Mouse (Mus musculus) lung, embryonic 15.5 days (tissue): Measurements from ENCODE around the gene Fndc3b. TPM values are rescaled to one million over a fixed set of nuclear protein-coding genes. Genes with fewer than 3 reads are reported as not detected.
A peak's percentile ranks its signal among the peaks of the same experiment; 100 is the strongest.

Source experiments
- ATAC-seq: fragments of 200-750 bp; cut with Nextera tagmentation; 2 replicates; pipeline ENCODE4 v1.8.0; 2017; ENCODE audit warnings: moderate number of reproducible peaks, borderline replicate concordance; ENCODE audit not compliant: low FRiP score, low TSS enrichment; ENCODE audit errors: extremely low read depth
- H3K27ac ChIP-seq: fragments of 300-500 bp; sonication (generic); 2 replicates; pipeline ENCODE4 v1.5.1; 2015; ENCODE audit warnings: moderate library complexity, mild to moderate bottlenecking, inconsistent platforms
- H3K27me3 ChIP-seq: fragments of 300-500 bp; sonication (generic); 2 replicates; pipeline ENCODE4 v1.6.1; 2015; ENCODE audit warnings: inconsistent platforms
- H3K36me3 ChIP-seq: fragments of 300-500 bp; sonication (generic); 2 replicates; pipeline ENCODE4 v1.6.1; 2015; ENCODE audit warnings: inconsistent platforms
- H3K4me1 ChIP-seq: fragments of 300-500 bp; sonication (generic); 2 replicates; pipeline ENCODE4 v1.6.1; 2015; ENCODE audit warnings: inconsistent platforms
- H3K4me2 ChIP-seq: fragments of 300-500 bp; sonication (generic); 2 replicates; pipeline ENCODE4 v1.6.1; 2015; ENCODE audit warnings: inconsistent platforms, mild to moderate bottlenecking, moderate library complexity
- H3K4me3 ChIP-seq: fragments of 300-500 bp; sonication (generic); 2 replicates; pipeline ENCODE4 v1.5.1; 2015; ENCODE audit warnings: mild to moderate bottlenecking, inconsistent platforms
- H3K9ac ChIP-seq: fragments of 300-500 bp; sonication (generic); 2 replicates; pipeline ENCODE4 v1.6.1; 2015; ENCODE audit warnings: inconsistent platforms
- H3K9me3 ChIP-seq: fragments of 300-500 bp; sonication (generic); 2 replicates; pipeline ENCODE4 v1.6.1; 2016; ENCODE audit warnings: inconsistent platforms
- WGBS: fragments of 180-500 bp; shearing (Covaris S2); methylation state at CpG from one replicate; pipeline ENCODE4 v1.1.7; 2015; 5-methylcytosine and 5-hydroxymethylcytosine counted together
- polyA plus RNA-seq: library from polyadenylated mRNA; unstranded; fragments of >200 nt; fragmentation: Nextera tagmentation; extraction: Ambion mirVana; gene quantifications from 2 replicates; pipeline ENCODE4 v1.2.1, GENCODE M21; 2015

Gene Fndc3b
- polyA plus RNA-seq, 1 experiment from 2014 or later, result 35.7 TPM

DNA sequence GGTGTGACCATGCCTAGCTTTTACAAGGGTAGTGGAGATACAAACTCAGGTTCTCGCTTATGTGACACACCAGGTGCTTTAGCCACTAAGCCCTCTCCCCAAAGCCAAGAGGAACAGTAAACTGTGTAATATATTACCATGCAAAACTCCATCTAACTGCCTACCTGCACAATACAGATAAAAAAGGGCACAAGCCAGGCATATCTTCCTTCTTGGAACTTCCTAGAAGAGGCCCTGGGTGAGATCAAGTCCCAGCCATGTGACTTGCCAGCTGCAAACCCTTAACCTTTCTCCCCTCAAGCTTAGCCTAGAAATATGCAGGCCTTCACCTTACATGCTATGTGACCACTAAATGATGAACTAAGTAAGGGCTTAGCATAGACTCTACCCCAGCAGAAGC is 78.2 kb downstream of the Fndc3b start:
- ATAC-seq, result no peak
- Histone ChIP-seq H3K36me3 (0 out of 2 replicates have a peak, but pooled peaks cover 3% of the 10 kb centered on the region), H3K27ac (no peak overlapping the region), H3K4me1 (peaks cover 24% of the 10 kb centered on the region; the same call in 1 of the 2 replicates), H3K4me2 (no peak overlapping the region), H3K9ac (no peak overlapping the region), H3K4me3 (no peak overlapping the region), H3K9me3 (no peaks in the 10 kb centered on the region), H3K27me3 (no peaks in the 10 kb centered on the region)
- 92% methylated on average over 1 of the region's 1 CpGs for WGBS

DNA sequence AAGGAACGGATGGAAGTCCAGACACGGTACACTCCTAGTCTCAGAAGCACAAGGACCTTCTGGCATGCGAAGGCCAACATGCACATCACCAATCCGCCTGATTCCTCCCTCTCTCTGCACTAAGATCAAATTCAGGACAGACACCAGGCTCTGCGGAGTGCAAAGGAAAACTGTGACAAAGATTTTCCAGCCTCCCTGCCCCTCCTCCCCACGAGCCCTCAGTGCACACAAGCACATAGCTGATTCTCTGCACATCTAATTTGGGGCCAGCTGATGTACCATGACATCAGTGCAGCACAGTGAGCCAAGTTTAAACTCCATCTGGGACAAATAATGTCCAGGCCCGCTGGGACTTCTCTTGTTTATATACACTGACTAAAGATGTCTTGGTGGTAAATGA is 80.0 kb downstream of the Fndc3b start:
- Histone ChIP-seq H3K4me3 (no peak overlapping the region), H3K9ac (no peak overlapping the region), H3K36me3 (0 out of 2 replicates have a peak, but pooled peaks cover 3% of the 10 kb centered on the region), H3K27ac (peak overlapping the region; percentile 37), H3K4me2 (no peak overlapping the region), H3K4me1 (peaks cover 24% of the 10 kb centered on the region; the same call in 1 of the 2 replicates), H3K9me3 (no peaks in the 10 kb centered on the region), H3K27me3 (no peaks in the 10 kb centered on the region)
- 63% methylated on average over 7 of the region's 7 CpGs for WGBS
- peak; percentile 88; the same call in 1 of the 2 replicates for ATAC-seq

DNA sequence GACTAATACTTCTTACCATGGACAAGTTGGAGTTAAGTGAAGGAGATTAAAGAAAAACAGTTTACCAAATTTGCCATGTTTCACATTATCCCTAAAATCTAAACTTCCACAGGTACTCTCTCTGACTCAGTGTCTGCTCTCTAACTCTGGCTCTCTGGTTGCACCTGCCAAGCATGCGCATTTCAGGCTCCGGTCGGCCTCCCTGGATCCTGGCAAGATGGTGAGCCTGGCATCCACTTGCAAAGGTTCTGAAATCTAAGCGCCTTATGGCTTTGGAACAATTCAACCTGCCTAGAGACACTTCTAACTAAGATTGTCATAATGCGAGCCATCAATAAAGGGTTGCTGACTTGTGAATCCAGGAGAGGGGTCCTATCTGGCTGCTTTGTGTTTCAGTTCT is 81.4 kb downstream of the Fndc3b start:
- Histone ChIP-seq H3K36me3 (0 out of 2 replicates have a peak, but pooled peaks cover 3% of the 10 kb centered on the region), H3K27me3 (no peaks in the 10 kb centered on the region), H3K4me3 (no peak overlapping the region), H3K9ac (no peak overlapping the region), H3K27ac (no peak overlapping the region), H3K4me1 (peaks cover 26% of the 10 kb centered on the region; the same call in 1 of the 2 replicates), H3K9me3 (no peaks in the 10 kb centered on the region), H3K4me2 (no peak overlapping the region)
- ATAC-seq, result no peak
- 95% methylated on average over 5 of the region's 5 CpGs for WGBS

DNA sequence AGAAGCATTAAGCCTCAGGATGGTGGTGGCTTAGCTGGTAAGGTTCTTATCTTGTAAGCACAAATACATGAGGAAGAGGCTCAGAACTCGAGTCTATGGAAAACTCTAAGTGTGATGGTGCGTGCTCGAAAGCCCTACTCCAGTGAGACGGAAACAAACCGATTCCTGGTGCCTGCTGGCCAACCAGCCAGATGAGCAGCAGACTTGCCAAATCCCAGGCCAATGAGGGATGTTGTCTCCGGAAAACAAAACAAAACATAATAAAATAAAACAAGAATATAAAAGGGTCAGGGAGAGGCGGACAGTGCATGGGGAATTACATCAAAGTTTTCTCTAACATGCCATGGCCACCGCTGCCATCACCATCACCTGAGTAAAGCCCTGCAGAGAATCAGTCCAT is 84.8 kb downstream of the Fndc3b start:
- 0 out of 2 replicates have a peak, but pooled peaks cover 3% of the 10 kb centered on the region for H3K36me3 ChIP-seq
- H3K27me3 ChIP-seq, result no peaks in the 10 kb centered on the region
- ATAC-seq, result no peak
- no peak overlapping the region for H3K27ac ChIP-seq
- peaks cover 18% of the 10 kb centered on the region for H3K4me1 ChIP-seq
- 81% methylated on average over 8 of the region's 8 CpGs for WGBS
- H3K4me2 ChIP-seq, result no peak overlapping the region
- no peaks in the 10 kb centered on the region for H3K9me3 ChIP-seq
- H3K9ac ChIP-seq, result no peak overlapping the region
- H3K4me3 ChIP-seq, result no peak overlapping the region

DNA sequence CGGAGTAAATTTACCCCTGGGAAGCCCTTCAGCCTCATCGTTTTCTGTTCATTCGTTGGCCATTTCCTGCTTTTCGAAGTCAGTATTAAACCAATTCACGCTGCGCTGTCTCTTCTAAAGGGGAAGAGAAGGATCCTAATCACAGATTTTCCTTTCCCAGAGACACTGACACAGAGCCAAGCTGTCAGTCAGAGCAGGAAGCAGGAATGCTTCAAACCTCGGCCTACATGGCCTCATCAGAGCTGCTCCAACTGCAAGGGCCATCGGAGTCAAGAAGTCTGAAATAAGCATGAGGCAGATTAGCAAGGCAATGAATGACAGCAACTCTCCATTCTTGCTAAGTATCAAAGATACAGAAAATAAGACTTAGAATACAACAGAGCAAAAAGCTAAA is 85.5 kb downstream of the Fndc3b start:
- Histone ChIP-seq H3K4me3 (no peak overlapping the region), H3K27me3 (no peaks in the 10 kb centered on the region), H3K4me2 (no peak overlapping the region), H3K9ac (no peak overlapping the region), H3K27ac (peak overlapping the region; percentile 0; the same call in 1 of the 2 replicates), H3K4me1 (peaks cover 12% of the 10 kb centered on the region), H3K9me3 (no peaks in the 10 kb centered on the region), H3K36me3 (0 out of 2 replicates have a peak, but pooled peaks cover 3% of the 10 kb centered on the region)
- no peak for ATAC-seq
- 47% methylated on average over 8 of the region's 8 CpGs for WGBS

DNA sequence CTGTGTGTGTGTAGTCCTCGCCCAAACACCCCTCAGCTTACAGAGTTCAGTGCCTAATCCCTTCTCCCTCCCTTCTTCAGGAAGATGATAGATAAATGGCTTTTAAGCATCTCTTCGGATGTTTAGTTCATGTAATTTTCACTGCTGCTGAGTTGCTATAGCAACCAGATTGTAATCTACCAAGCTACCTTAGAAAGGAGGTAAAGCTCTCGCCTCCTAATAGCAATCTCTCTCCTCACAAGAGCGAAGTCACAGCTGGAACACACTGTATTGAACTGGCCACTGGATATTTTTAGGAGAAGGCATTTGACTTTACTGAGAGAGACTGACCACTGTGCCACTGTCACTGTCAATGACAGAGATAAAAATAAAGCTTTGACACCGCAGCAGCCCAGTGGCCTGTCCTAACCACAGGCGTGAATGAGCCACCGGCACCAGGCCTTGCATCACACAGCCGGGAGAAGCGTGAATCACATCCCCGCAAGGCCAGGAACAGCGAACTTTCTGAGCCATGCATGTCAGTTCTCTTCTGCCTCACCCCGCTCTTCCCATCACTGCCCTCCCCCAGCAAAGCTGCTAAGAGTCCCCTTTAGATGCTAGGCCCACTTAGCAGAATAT is 86.0 kb downstream of the Fndc3b start:
- H3K9ac ChIP-seq, result no peak overlapping the region
- H3K36me3 ChIP-seq, result 0 out of 2 replicates have a peak, but pooled peaks cover 3% of the 10 kb centered on the region
- no peak for ATAC-seq
- H3K27me3 ChIP-seq, result no peaks in the 10 kb centered on the region
- 0 out of 2 replicates have a peak overlapping the region, but pooled peaks have one; percentile 0 for H3K27ac ChIP-seq
- 62% methylated on average over 12 of the region's 12 CpGs for WGBS
- H3K4me3 ChIP-seq, result no peak overlapping the region
- H3K9me3 ChIP-seq, result no peaks in the 10 kb centered on the region
- H3K4me2 ChIP-seq, result no peak overlapping the region
- peaks cover 12% of the 10 kb centered on the region for H3K4me1 ChIP-seq

DNA sequence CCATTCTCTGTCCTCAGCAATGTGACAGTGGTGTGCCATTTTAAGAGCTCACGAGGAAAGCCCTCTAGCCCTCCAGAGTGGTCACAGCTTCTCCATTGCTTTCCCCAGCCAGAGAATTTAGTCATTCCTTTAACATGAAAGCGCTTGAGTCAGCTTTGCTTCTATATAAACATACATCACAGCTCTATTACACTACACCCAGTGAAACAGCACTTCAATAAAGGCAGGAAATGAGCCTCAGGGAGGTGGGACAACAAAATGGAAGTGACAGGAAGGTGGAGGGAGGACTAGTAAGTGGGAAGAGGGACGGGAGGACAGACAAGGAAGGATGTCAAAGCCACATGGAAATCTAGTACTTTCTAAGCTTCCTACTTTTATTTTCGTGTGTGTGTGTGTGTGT is 88.7 kb downstream of the Fndc3b start:
- no peak overlapping the region for H3K4me2 ChIP-seq
- no peak overlapping the region for H3K9ac ChIP-seq
- no peaks in the 10 kb centered on the region for H3K27me3 ChIP-seq
- ATAC-seq, result no peak; the same call in 1 of the 2 replicates
- WGBS, result 26% methylated on average over 4 of the region's 4 CpGs
- H3K27ac ChIP-seq, result peak overlapping the region; percentile 20; the same call in 1 of the 2 replicates
- no peaks in the 10 kb centered on the region for H3K9me3 ChIP-seq
- H3K4me1 ChIP-seq, result peaks cover 26% of the 10 kb centered on the region
- H3K36me3 ChIP-seq, result no peaks in the 10 kb centered on the region
- no peak overlapping the region for H3K4me3 ChIP-seq

DNA sequence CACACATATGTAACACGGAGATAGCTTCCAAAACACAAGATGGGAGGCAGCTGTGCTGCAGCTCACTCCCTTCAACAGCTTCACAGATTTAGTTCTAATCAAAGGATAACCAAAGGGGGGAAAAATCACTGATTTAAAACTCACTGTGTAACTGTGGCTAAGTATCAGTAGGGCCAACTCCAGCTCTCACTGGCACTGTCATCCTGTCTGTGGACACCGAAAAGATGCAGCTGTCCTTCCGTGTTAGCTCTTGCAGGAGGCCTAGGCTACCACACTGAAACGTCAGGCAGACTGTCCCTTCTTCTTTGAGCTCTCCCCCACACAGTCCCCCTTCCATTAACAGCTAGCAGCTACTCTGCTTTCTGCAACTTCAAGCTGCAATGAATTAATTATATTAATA is 89.9 kb downstream of the Fndc3b start:
- WGBS, result 56% methylated on average over 4 of the region's 4 CpGs
- H3K36me3 ChIP-seq, result no peaks in the 10 kb centered on the region
- ATAC-seq, result no peak

DNA sequence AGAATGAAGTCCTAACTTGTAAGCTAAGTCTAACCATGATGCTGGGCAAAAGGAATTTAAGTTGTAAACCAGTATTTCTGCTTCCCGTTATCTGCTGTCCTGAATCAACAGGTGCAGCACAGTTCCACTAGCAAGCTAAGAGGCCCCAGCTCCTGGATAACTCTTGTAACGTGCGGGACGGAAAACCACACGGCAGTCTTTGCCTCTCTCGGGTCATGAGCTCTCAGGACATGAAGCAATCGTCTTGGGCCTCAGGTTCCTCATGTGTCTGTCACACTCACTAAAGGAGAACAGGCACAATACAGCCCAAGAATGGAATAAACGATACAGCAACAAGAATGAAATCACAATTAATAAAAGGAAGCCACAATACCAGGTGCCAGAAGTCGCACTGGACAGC is 93.4 kb downstream of the Fndc3b start:
- Histone ChIP-seq H3K4me1 (peaks cover 48% of the 10 kb centered on the region), H3K27ac (peak overlapping the region; percentile 68), H3K9me3 (no peaks in the 10 kb centered on the region), H3K4me3 (no peak overlapping the region), H3K27me3 (no peaks in the 10 kb centered on the region), H3K4me2 (no peak overlapping the region), H3K36me3 (0 out of 2 replicates have a peak, but pooled peaks cover 3% of the 10 kb centered on the region), H3K9ac (no peak overlapping the region)
- ATAC-seq, result no peak
- WGBS, result 52% methylated on average over 9 of the region's 9 CpGs

More for the DNA sequence above, 89.9 kb downstream of the Fndc3b start:
- Histone ChIP-seq H3K4me3 (no peak overlapping the region), H3K9ac (no peak overlapping the region), H3K27ac (no peak overlapping the region; the same call in 1 of the 2 replicates), H3K4me1 (peaks cover 39% of the 10 kb centered on the region), H3K9me3 (no peaks in the 10 kb centered on the region), H3K27me3 (no peaks in the 10 kb centered on the region), H3K4me2 (no peak overlapping the region)

DNA sequence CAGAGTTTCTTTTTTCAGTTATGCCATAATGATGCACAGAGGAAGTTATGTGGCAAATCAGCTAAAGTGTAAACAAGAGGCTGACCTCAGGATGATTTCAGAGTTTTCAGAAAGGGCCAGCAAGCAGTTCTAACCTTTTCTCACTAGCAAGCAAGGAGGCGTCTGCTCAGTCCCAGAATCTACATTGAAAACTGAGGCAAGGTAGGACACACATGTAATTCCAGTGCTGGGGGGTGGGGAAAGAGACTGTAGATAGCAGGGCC is 93.9 kb downstream of the Fndc3b start:
- WGBS, result 39% methylated on average over 1 of the region's 1 CpGs
- no peaks in the 10 kb centered on the region for H3K27me3 ChIP-seq
- H3K27ac ChIP-seq, result peak overlapping the region; percentile 68
- no peak overlapping the region for H3K9ac ChIP-seq
- no peaks in the 10 kb centered on the region for H3K9me3 ChIP-seq
- H3K36me3 ChIP-seq, result 0 out of 2 replicates have a peak, but pooled peaks cover 3% of the 10 kb centered on the region
- no peak overlapping the region for H3K4me2 ChIP-seq
- no peak overlapping the region for H3K4me3 ChIP-seq
- peaks cover 50% of the 10 kb centered on the region for H3K4me1 ChIP-seq
- ATAC-seq, result no peak

DNA sequence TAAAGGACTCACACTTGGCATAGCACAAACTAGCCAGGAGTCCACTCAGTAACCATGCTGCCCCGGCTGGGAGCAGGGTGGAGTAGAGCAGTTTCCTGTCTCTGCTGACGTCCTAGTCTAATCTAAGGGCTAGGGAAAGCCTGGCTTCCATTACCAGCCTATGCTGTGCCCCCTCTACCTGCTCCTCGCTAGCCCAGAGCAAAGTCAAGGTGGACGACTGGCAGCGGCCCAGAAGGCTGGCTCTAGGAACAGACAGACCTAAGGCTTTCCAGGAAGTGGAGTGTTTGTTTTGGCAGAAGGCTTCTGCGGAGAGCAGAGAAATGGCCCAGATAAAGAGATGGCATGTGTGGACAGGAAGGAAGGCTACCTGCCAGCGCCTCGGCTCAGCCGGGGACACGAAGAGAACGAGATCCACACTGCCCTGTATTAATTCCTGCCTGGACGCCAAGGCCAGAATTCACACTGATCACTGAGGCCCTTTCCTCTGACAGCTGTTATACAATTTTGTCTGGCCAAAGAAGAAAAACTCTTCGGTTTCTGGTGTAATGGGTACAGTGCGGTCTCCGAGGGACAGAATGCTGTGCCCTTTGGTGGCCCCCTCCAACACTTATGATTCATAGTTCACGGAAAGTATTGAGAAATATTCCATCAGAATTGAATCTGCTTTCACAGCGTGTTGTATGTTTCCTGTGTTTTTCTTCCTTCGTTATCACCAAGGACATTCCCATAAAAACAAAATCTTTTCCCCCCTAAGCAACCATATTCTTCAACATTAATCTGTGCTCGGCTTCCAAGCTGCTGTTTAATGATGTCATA is 94.5 kb downstream of the Fndc3b start:
- WGBS, result 21% methylated on average over 19 of the region's 19 CpGs
- peak overlapping the region; percentile 68 for H3K27ac ChIP-seq

DNA sequence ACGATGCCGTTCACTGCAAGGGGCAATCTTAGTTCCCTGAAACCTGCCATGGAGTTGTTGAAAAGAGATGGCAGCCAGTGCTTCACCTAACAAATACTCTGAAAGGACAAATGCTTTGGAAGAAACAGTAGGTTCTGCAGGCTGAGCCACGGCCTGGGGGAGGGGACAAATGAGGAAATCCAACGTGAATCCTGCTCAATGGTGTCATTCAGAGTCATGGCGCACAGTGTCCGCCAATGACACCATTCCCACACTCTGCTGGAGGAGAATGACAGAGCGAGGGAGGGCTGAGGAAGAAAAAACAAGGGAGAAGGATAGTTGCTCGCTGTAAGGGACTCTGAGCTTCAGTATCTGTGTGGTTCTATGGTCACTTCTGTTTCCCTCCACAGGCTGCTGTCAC is 95.6 kb downstream of the Fndc3b start:
- WGBS, result 70% methylated on average over 8 of the region's 8 CpGs
- H3K9me3 ChIP-seq, result no peaks in the 10 kb centered on the region
- no peak overlapping the region for H3K4me3 ChIP-seq
- H3K27ac ChIP-seq, result peak overlapping the region; percentile 68; the same call in 1 of the 2 replicates
- no peak overlapping the region for H3K9ac ChIP-seq
- no peak overlapping the region for H3K4me2 ChIP-seq
- H3K27me3 ChIP-seq, result no peaks in the 10 kb centered on the region
- peaks cover 60% of the 10 kb centered on the region for H3K4me1 ChIP-seq
- H3K36me3 ChIP-seq, result 0 out of 2 replicates have a peak, but pooled peaks cover 3% of the 10 kb centered on the region
- no peak for ATAC-seq

More for the DNA sequence above, 94.5 kb downstream of the Fndc3b start:
- ATAC-seq, result peak; percentile 59
- H3K4me3 ChIP-seq, result no peak overlapping the region
- H3K27me3 ChIP-seq, result no peaks in the 10 kb centered on the region
- no peaks in the 10 kb centered on the region for H3K9me3 ChIP-seq
- H3K4me2 ChIP-seq, result peak overlapping the region; percentile 12; the same call in 1 of the 2 replicates
- H3K4me1 ChIP-seq, result peaks cover 53% of the 10 kb centered on the region
- 0 out of 2 replicates have a peak, but pooled peaks cover 3% of the 10 kb centered on the region for H3K36me3 ChIP-seq
- H3K9ac ChIP-seq, result no peak overlapping the region
